Mouse (Mus musculus): ENCODE measurements around the gene Fxyd7.

Gene Fxyd7

GRCm38 (mm10) chr7:31031731-31032130 is 19.5 kb downstream of the Fxyd7 start:
- in situ Hi-C loops (cut with MboI; ENCODE audit: unreplicated experiment in 2 of 2) = no loop called here

- in situ Hi-C loops (cut with MboI; ENCODE audit: unreplicated experiment in 2 of 2) = no loop called here
Observed at GRCm38 (mm10) chr7:31030717-31031116, 20.6 kb downstream of the Fxyd7 start.

GRCm38 (mm10) chr7:31028609-31029008 is 22.7 kb downstream of the Fxyd7 start:
- in situ Hi-C loops (cut with MboI; ENCODE audit: unreplicated experiment in 2 of 2) = no loop called here

- in situ Hi-C loops (cut with MboI; ENCODE audit: unreplicated experiment in 2 of 2) = no loop called here
Observed at GRCm38 (mm10) chr7:31017104-31017901, 34.0 kb downstream of the Fxyd7 start.

- in situ Hi-C loops (cut with MboI; ENCODE audit: unreplicated experiment in 2 of 2) = no loop called here
Observed at GRCm38 (mm10) chr7:31012971-31013370, 38.3 kb downstream of the Fxyd7 start.

- in situ Hi-C loops (cut with MboI; ENCODE audit: unreplicated experiment in 2 of 2) = no loop called here
Observed at GRCm38 (mm10) chr7:31008889-31009288, 42.4 kb downstream of the Fxyd7 start.

GRCm38 (mm10) chr7:31008175-31008574 is 43.1 kb downstream of the Fxyd7 start:
- in situ Hi-C loops (cut with MboI; ENCODE audit: unreplicated experiment in 2 of 2) = no loop called here

GRCm38 (mm10) chr7:31007775-31008174 is 43.5 kb downstream of the Fxyd7 start:
- in situ Hi-C loops (cut with MboI; ENCODE audit: unreplicated experiment in 2 of 2) = no loop called here

GRCm38 (mm10) chr7:31002650-31003049 is 48.6 kb downstream of the Fxyd7 start:
- in situ Hi-C loops (cut with MboI; ENCODE audit: unreplicated experiment in 2 of 2) = no loop called here

GRCm38 (mm10) chr7:31000505-31001020 is 50.7 kb downstream of the Fxyd7 start:
- in situ Hi-C loops (cut with MboI; ENCODE audit: unreplicated experiment in 2 of 2) = no loop called here

GRCm38 (mm10) chr7:30996491-30996890 is 54.8 kb downstream of the Fxyd7 start:
- in situ Hi-C loops (cut with MboI; ENCODE audit: unreplicated experiment in 2 of 2) = loop anchor here in 1 of 2 experiments (5.0 kb wide), 1 partner anchor 56 kb away; the partner anchor contains the start of gene Fxyd7

GRCm38 (mm10) chr7:30993986-30994385 is 57.3 kb downstream of the Fxyd7 start:
- in situ Hi-C loops (cut with MboI; ENCODE audit: unreplicated experiment in 2 of 2) = no loop called here
